Mouse (Mus musculus): Measurements from ENCODE around the gene Gm5129. TPM values are rescaled to one million over a fixed set of nuclear protein-coding genes. Genes with fewer than 3 reads are reported as not detected.
"Not testable (repeated sequence)": the region's sequence is repeated elsewhere in the genome, so short reads cannot be mapped to it uniquely, and the experiment has no call there.

The Gm5129 gene
- polyA plus RNA-seq (2016; fragmentation: Nextera tagmentation; extraction: Ambion mirVana): not detected in 2 replicates

GRCm38 (mm10) chr5:29735557-29736061 is at the start of gene Gm5129, which contains the start of gene Dnajb6:
Gene Gm5129, minus strand, starts transcription at chr5:29735936.
Gene Dnajb6, plus strand, starts transcription at chr5:29735688.
- under 1% methylated on average over 46 of the region's 46 CpGs for WGBS
- peaks cover 24% of the 10 kb centered on the region for H3K4me1 ChIP-seq
- peak; percentile 96 for DNase-seq (ENCODE audit: low spot score)
- H3K27me3 ChIP-seq (replicated peaks; ENCODE audit: low read depth, poor library complexity, severe bottlenecking): no peaks in the 10 kb centered on the region
- H3K4me3 ChIP-seq: peak within 1 kb of the TSS; percentile 99
- H3K27ac ChIP-seq (replicated peaks): peak within 1 kb of the TSS; percentile 95
- peaks cover 5% of the 10 kb centered on the region; the same call in 1 of the 2 replicates for H3K36me3 ChIP-seq (replicated peaks)
- no peaks in the 10 kb centered on the region for H3K9me3 ChIP-seq

DNA sequence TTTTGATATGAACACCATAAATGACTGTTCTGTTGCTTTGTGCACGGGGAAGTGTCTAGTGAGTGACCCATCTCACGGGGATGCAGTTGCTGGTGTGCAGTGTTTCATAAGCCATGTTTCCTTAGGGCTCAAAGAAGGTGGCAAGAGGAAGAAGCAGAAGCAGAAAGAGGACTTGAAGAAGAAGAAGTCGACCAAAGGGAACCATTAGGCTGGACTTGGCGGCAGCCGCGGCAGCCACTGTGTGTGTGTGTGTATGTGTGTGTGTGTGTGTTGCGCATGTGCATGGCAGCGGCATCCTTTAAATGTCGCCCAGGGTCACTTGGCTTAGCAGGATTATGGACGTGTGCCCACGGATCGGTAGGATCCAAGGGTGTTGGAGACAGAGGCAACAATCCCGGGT is 49.2 kb upstream of the Gm5129 start:
- peaks cover 42% of the 10 kb centered on the region for H3K36me3 ChIP-seq (replicated peaks)
- H3K27me3 ChIP-seq (replicated peaks; ENCODE audit: low read depth, poor library complexity, severe bottlenecking); H3K27ac ChIP-seq (replicated peaks); H3K4me1 ChIP-seq; H3K9me3 ChIP-seq; H3K4me3 ChIP-seq; DNase-seq (ENCODE audit: low spot score): not testable (repeated sequence)
- WGBS: 95% methylated on average over 11 of the region's 13 CpGs

DNA sequence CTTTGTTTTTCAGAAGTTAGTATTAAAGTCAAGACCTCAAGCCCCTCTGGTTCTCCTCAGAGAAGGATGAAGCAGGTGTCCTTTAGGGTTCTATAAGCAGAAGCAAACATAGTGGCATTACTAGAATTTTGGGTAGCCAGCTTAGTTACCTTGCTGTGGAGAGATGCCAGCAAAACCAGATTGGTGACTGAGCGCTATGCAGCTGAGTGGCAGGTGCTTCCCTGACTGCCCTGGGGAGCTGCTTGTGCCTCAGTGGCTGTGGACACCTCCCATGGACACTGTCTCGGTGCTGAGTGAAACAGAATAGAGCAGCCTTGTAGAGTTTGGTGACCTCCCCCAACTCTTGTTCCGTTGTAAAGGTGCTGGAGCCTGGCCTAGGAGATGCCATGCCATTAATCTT is 46.5 kb upstream of the Gm5129 start:
- peaks cover 67% of the 10 kb centered on the region for H3K36me3 ChIP-seq (replicated peaks)
- WGBS: 96% methylated on average over 3 of the region's 3 CpGs
- H3K27ac ChIP-seq (replicated peaks): no peak overlapping the region
- DNase-seq (ENCODE audit: low spot score): no peak
- H3K4me1 ChIP-seq: no peaks in the 10 kb centered on the region
- no peak overlapping the region for H3K4me3 ChIP-seq
- no peaks in the 10 kb centered on the region for H3K27me3 ChIP-seq (replicated peaks; ENCODE audit: low read depth, poor library complexity, severe bottlenecking)
- H3K9me3 ChIP-seq: no peaks in the 10 kb centered on the region

GRCm38 (mm10) chr5:29779733-29780132 is 44.0 kb upstream of the Gm5129 start:
- H3K27me3 ChIP-seq (replicated peaks; ENCODE audit: low read depth, poor library complexity, severe bottlenecking); H3K9me3 ChIP-seq; DNase-seq (ENCODE audit: low spot score); H3K4me1 ChIP-seq; H3K27ac ChIP-seq (replicated peaks); H3K4me3 ChIP-seq: not testable (repeated sequence)
- 95% methylated on average over 9 of the region's 9 CpGs for WGBS
- peaks cover 81% of the 10 kb centered on the region for H3K36me3 ChIP-seq (replicated peaks)

DNA sequence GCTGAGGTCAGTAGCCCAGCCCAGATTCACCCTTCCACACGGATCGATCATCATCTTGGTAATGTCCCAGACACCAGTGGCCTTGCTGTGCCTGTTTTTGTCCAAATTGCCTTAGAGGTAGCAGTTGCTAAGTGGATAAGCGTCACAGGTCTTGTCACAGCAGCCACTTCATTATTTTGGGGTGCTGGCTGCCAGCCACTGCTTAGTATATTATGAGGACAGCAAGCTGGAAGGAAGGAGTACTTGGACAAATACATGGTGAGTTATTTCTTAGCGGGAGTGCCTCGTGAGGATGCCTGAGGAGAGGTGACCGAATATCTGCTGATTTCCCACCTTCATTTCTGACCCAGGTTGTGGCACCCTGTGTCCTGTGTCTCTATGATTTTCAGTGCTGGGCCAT is 42.3 kb upstream of the Gm5129 start:
- H3K36me3 ChIP-seq (replicated peaks): peaks cover 90% of the 10 kb centered on the region
- H3K9me3 ChIP-seq: no peaks in the 10 kb centered on the region
- WGBS: 88% methylated on average over 6 of the region's 6 CpGs
- H3K27ac ChIP-seq (replicated peaks): no peak overlapping the region
- DNase-seq (ENCODE audit: low spot score): no peak
- no peak overlapping the region for H3K4me3 ChIP-seq
- no peaks in the 10 kb centered on the region for H3K4me1 ChIP-seq
- H3K27me3 ChIP-seq (replicated peaks; ENCODE audit: low read depth, poor library complexity, severe bottlenecking): no peaks in the 10 kb centered on the region

DNA sequence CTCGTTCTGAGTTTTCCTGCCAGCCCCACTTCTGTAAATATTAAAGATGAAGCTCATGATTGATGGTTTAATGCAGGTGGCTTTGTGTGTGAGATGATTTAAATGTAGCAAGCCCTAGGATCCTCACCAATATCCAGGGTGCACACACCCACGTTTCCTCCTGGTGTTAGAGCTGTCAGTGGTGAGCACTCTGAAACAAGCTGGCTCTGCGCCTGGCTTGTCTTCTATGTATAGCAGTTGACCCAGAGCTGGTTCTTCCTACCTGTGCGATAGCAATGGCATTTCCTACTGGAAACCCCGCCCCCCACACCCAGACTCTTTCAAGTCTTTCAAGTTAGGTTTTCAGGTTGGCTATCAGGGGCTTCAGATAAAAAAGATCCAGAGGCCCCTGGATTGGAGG is 39.7 kb upstream of the Gm5129 start:
- no peaks in the 10 kb centered on the region for H3K9me3 ChIP-seq
- no peak overlapping the region for H3K4me3 ChIP-seq
- no peak overlapping the region for H3K27ac ChIP-seq (replicated peaks)
- H3K4me1 ChIP-seq: no peaks in the 10 kb centered on the region
- no peaks in the 10 kb centered on the region for H3K27me3 ChIP-seq (replicated peaks; ENCODE audit: low read depth, poor library complexity, severe bottlenecking)
- peaks cover 90% of the 10 kb centered on the region for H3K36me3 ChIP-seq (replicated peaks)
- DNase-seq (ENCODE audit: low spot score): no peak
- 90% methylated on average over 5 of the region's 5 CpGs for WGBS

- H3K27me3 ChIP-seq (replicated peaks; ENCODE audit: low read depth, poor library complexity, severe bottlenecking): no peaks in the 10 kb centered on the region
- no peaks in the 10 kb centered on the region for H3K9me3 ChIP-seq
- no peak overlapping the region for H3K27ac ChIP-seq (replicated peaks)
- peaks cover 92% of the 10 kb centered on the region for H3K36me3 ChIP-seq (replicated peaks)
- DNase-seq (ENCODE audit: low spot score): no peak
- H3K4me1 ChIP-seq: no peaks in the 10 kb centered on the region
- no peak overlapping the region for H3K4me3 ChIP-seq
- WGBS: 88% methylated on average over 13 of the region's 13 CpGs
These were observed 37.9 kb upstream of the Gm5129 start for GRCm38 (mm10) chr5:29773460-29774150.

- DNase-seq (ENCODE audit: low spot score): no peak
- Histone ChIP-seq H3K4me3 (no peak overlapping the region), H3K27me3 (replicated peaks; ENCODE audit: low read depth, poor library complexity, severe bottlenecking) (no peaks in the 10 kb centered on the region), H3K36me3 (replicated peaks) (peaks cover 92% of the 10 kb centered on the region), H3K4me1 (no peaks in the 10 kb centered on the region), H3K27ac (replicated peaks) (no peak overlapping the region), H3K9me3 (no peaks in the 10 kb centered on the region)
- 91% methylated on average over 4 of the region's 4 CpGs for WGBS
These were observed 37.1 kb upstream of the Gm5129 start for GRCm38 (mm10) chr5:29772651-29773330.

DNA sequence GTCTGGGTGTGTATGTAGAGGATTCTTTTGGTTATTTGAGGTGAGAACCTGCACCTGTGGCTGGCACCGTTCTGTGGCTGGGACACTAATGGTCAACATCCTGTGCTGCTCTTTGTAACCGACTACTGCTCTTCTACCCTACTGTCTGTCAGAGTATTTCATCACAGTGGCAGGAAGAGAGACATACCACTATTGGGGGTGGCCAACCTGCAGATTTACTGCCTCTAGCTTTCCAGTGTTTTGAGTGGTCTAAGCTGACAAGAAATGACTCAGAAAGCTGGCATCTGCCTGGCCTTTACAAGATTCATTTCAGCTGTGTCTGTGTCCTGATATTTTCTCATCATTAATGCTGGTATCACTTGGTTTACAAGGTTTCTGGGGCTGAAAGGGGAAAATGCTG is 36.3 kb upstream of the Gm5129 start:
- Histone ChIP-seq H3K4me1 (no peaks in the 10 kb centered on the region), H3K27ac (replicated peaks) (no peak overlapping the region), H3K36me3 (replicated peaks) (peaks cover 92% of the 10 kb centered on the region), H3K4me3 (no peak overlapping the region), H3K27me3 (replicated peaks; ENCODE audit: low read depth, poor library complexity, severe bottlenecking) (no peaks in the 10 kb centered on the region), H3K9me3 (no peaks in the 10 kb centered on the region)
- no peak for DNase-seq (ENCODE audit: low spot score)
- WGBS: 88% methylated on average over 2 of the region's 2 CpGs

DNA sequence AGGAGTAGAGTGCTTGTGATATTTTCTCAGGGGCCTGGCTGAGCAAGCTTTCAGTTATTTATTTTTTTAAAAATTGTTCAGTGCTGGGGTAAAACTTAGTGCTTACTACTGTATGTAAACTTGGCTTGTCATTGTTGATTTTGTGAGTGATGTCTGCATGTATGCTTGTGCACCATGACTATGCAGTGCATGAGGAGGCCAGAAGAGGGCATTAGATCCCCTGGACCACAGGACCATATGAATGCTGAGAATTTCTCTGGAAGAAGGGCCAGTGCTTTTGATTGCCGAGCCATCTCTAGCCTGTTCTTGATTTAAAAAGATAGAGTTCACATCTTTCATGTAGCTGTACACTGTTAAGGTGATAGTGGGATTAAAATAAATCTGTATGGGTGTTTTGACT is 35.2 kb upstream of the Gm5129 start:
- WGBS: 86% methylated on average over 1 of the region's 1 CpGs
- Histone ChIP-seq H3K36me3 (replicated peaks) (peaks cover 84% of the 10 kb centered on the region), H3K27me3 (replicated peaks; ENCODE audit: low read depth, poor library complexity, severe bottlenecking) (no peaks in the 10 kb centered on the region), H3K27ac (replicated peaks) (no peak overlapping the region), H3K4me1 (no peaks in the 10 kb centered on the region), H3K4me3 (no peak overlapping the region), H3K9me3 (no peaks in the 10 kb centered on the region)
- DNase-seq (ENCODE audit: low spot score): peak; percentile 15

DNA sequence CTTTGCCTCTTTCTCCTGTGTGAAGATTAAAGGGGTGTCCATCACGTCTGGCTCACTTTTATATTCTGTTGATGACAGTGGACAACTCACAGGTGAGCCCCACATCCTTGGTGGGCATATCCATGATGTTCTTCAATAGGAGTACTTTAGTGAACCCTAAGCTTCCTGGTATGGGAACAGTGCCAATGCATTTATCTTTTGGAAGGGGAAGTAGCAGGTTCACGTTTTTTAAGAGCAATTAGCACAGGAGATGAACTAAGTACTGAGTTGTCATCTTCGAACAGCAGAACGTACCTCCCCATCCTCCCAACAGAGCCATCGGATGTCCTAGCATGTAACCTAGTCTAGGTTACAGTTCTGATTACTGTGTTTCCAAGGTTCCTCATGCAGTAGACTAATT is 23.6 kb upstream of the Gm5129 start:
- Histone ChIP-seq H3K27me3 (replicated peaks; ENCODE audit: low read depth, poor library complexity, severe bottlenecking) (no peaks in the 10 kb centered on the region), H3K4me1 (no peaks in the 10 kb centered on the region), H3K9me3 (no peaks in the 10 kb centered on the region), H3K4me3 (no peak overlapping the region), H3K36me3 (replicated peaks) (peaks cover 98% of the 10 kb centered on the region), H3K27ac (replicated peaks) (no peak overlapping the region)
- 89% methylated on average over 5 of the region's 5 CpGs for WGBS
- no peak for DNase-seq (ENCODE audit: low spot score)

DNA sequence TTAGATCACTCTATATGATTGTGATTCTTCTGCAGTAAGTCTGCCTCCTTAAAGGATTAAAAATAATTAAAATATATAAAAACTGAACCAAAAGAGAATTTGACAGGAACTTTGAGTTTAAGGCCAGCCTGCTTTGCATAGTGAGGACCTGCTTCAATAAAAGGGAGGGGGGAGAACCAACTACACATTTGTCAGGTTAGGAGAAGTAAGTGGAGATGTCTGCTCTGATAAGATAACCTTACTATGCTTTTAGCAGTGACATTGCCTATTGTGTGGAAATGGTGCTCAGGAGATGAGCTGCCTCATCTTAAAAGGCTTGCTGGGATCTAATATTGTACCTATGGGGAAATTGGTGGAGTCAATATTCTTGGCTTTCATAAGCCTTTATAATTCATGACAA is 17.2 kb upstream of the Gm5129 start:
- Histone ChIP-seq H3K4me3 (no peak overlapping the region), H3K27ac (replicated peaks) (no peak overlapping the region), H3K27me3 (replicated peaks; ENCODE audit: low read depth, poor library complexity, severe bottlenecking) (no peaks in the 10 kb centered on the region), H3K9me3 (no peaks in the 10 kb centered on the region), H3K36me3 (replicated peaks) (peaks cover 96% of the 10 kb centered on the region), H3K4me1 (no peaks in the 10 kb centered on the region)
- DNase-seq (ENCODE audit: low spot score): no peak

DNA sequence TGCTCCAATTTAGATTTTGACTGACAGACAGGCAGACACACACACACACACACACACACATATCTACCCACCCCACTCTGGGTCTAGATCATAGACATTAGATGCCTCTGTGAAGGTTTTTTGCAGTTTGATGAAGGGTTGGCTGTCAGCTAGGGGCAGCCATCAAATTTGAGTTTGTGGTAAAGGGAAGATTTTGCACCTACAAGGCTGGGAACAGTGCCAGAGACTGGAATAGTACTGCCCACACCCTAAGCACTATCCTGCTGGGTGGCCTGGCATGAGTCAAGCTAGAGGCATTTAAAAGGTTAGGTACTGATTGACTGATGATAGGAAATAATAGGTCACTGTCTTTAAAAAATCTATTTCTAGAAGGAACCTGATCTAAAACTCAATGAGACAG is 15.6 kb upstream of the Gm5129 start:
- no peak for DNase-seq (ENCODE audit: low spot score)
- H3K9me3 ChIP-seq: no peaks in the 10 kb centered on the region
- H3K4me1 ChIP-seq: no peaks in the 10 kb centered on the region
- H3K36me3 ChIP-seq (replicated peaks): peaks cover 84% of the 10 kb centered on the region
- H3K27ac ChIP-seq (replicated peaks): no peak overlapping the region
- H3K27me3 ChIP-seq (replicated peaks; ENCODE audit: low read depth, poor library complexity, severe bottlenecking): no peaks in the 10 kb centered on the region
- H3K4me3 ChIP-seq: no peak overlapping the region
